Mouse (Mus musculus) MEL (cell line): ENCODE measurements around the gene Ints12. TPM values are rescaled to one million over a fixed set of nuclear protein-coding genes. Genes with fewer than 3 reads are reported as not detected.

Source experiments
- DNase-seq: peaks from one replicate; pipeline ENCODE4 v3.0.0; 2011; ENCODE audit warnings: low read depth, low spot score
- H3K27ac ChIP-seq: 2 replicates; pipeline ENCODE4 v1.5.1; 2012; ENCODE audit warnings: low read depth, mild to moderate bottlenecking, control low read depth, low read length, moderate library complexity; ENCODE audit not compliant: control insufficient read depth
- H3K27me3 ChIP-seq, 2 experiments: fragments of 150-350 bp in 1 of 2; sonication (generic) in 1 of 2; 2 replicates each; pipeline ENCODE4 v1.6.1; 2012; ENCODE audit warnings: low read length in 2 of 2, mild to moderate bottlenecking in 2 of 2, improper control_type of control experiment in 1 of 2, moderate library complexity in 1 of 2; ENCODE audit not compliant: insufficient read depth in 2 of 2, control insufficient read depth in 1 of 2
- H3K36me3 ChIP-seq, 2 experiments: 2 replicates each; pipeline ENCODE4 v1.6.1; 2012 to 2014; ENCODE audit warnings: low read length in 2 of 2, improper control_type of control experiment in 1 of 2, inconsistent platforms in 1 of 2, mild to moderate bottlenecking in 1 of 2; ENCODE audit not compliant: insufficient read depth in 2 of 2, control insufficient read depth in 1 of 2
- H3K4me1 ChIP-seq, 2 experiments: fragments of 150-350 bp in 1 of 2; sonication (generic) in 1 of 2; 2 replicates each; pipeline ENCODE4 v1.6.1; 2012; ENCODE audit warnings: low read length in 2 of 2, improper control_type of control experiment in 1 of 2, mild to moderate bottlenecking in 1 of 2; ENCODE audit not compliant: insufficient read depth in 2 of 2, control insufficient read depth in 1 of 2
- H3K4me3 ChIP-seq, 2 experiments: fragments of 150-350 bp in 1 of 2; sonication (generic) in 1 of 2; 2 replicates each; pipeline ENCODE4 v1.5.1; 2012; ENCODE audit warnings: low read depth in 2 of 2, low read length in 2 of 2, mild to moderate bottlenecking in 2 of 2, moderate library complexity in 2 of 2, control low read depth in 1 of 2, improper control_type of control experiment in 1 of 2; ENCODE audit not compliant: control insufficient read depth in 1 of 2, insufficient read depth in 1 of 2
- H3K79me2 ChIP-seq: 2 replicates; pipeline ENCODE4 v1.6.1; 2012; ENCODE audit warnings: mild to moderate bottlenecking, low read length, moderate library complexity; ENCODE audit not compliant: control insufficient read depth, poor library complexity, insufficient read depth
- H3K9ac ChIP-seq: 2 replicates; pipeline ENCODE4 v1.6.1; 2012; ENCODE audit warnings: low read depth, mild to moderate bottlenecking, control low read depth, low read length, moderate library complexity; ENCODE audit not compliant: control insufficient read depth, poor library complexity, severe bottlenecking
- H3K9me3 ChIP-seq: fragments of 150-350 bp; sonication (generic); replicated peaks from 2 replicates; pipeline ENCODE4 v1.6.1; 2012; ENCODE audit warnings: mild to moderate bottlenecking, low read length, improper control_type of control experiment, moderate library complexity; ENCODE audit not compliant: insufficient read depth
- BHLHE40 ChIP-seq: IDR thresholded peaks from 2 replicates; pipeline ENCODE4 v1.6.1; 2012; ENCODE audit warnings: low read depth, mild to moderate bottlenecking, inconsistent platforms, low read length, improper control_type of control experiment, borderline replicate concordance
- CHD2 ChIP-seq: IDR thresholded peaks from 2 replicates; pipeline ENCODE4 v1.6.1; 2011; ENCODE audit warnings: low read length, improper control_type of control experiment
- E2F4 ChIP-seq: IDR thresholded peaks from 2 replicates; pipeline ENCODE4 v1.6.1; 2011; ENCODE audit warnings: low read depth, low read length, improper control_type of control experiment, borderline replicate concordance
- ETS1 ChIP-seq: IDR thresholded peaks from 2 replicates; pipeline ENCODE4 v1.6.1; 2012; ENCODE audit warnings: low read depth, mild to moderate bottlenecking, inconsistent platforms, low read length, improper control_type of control experiment, moderate library complexity
- JUND ChIP-seq: IDR thresholded peaks from 2 replicates; pipeline ENCODE4 v1.6.1; 2011; ENCODE audit warnings: low read depth, mild to moderate bottlenecking, improper control_type of control experiment, low read length
- KAT2A ChIP-seq: conservative IDR thresholded peaks from 2 replicates; pipeline ENCODE4 v1.6.1; 2012; ENCODE audit warnings: low read depth, low read length, improper control_type of control experiment, inconsistent platforms
- MAZ ChIP-seq: IDR thresholded peaks from 2 replicates; pipeline ENCODE4 v1.6.1; 2012; ENCODE audit warnings: low read depth, mild to moderate bottlenecking, inconsistent platforms, low read length, improper control_type of control experiment
- MEF2A ChIP-seq: IDR thresholded peaks from 2 replicates; pipeline ENCODE4 v1.6.1; 2014; ENCODE audit warnings: low read depth, mild to moderate bottlenecking, inconsistent platforms, low read length, improper control_type of control experiment; ENCODE audit not compliant: poor library complexity, insufficient replicate concordance, severe bottlenecking; ENCODE audit errors: extremely low read depth
- POLR2A ChIP-seq, 2 experiments: IDR thresholded peaks; 2 replicates each; pipeline ENCODE4 v1.6.1; 2011 to 2012; ENCODE audit warnings: low read length in 2 of 2, mild to moderate bottlenecking in 2 of 2, control low read depth in 1 of 2, improper control_type of control experiment in 1 of 2, low read depth in 1 of 2, moderate library complexity in 1 of 2; ENCODE audit not compliant: control insufficient read depth in 1 of 2, insufficient read depth in 1 of 2, poor library complexity in 1 of 2
- RAD21 ChIP-seq: IDR thresholded peaks from 2 replicates; pipeline ENCODE4 v1.6.1; 2011; ENCODE audit warnings: mild to moderate bottlenecking, low read depth, low read length, improper control_type of control experiment
- RCOR1 ChIP-seq: IDR thresholded peaks from 2 replicates; pipeline ENCODE4 v1.6.1; 2012; ENCODE audit warnings: low read depth, mild to moderate bottlenecking, inconsistent platforms, low read length, improper control_type of control experiment
- TAL1 ChIP-seq: IDR thresholded peaks from 2 replicates; pipeline ENCODE4 v1.6.1; 2012; ENCODE audit warnings: mild to moderate bottlenecking, inconsistent platforms, low read length, moderate library complexity, mixed read lengths
- TBP ChIP-seq: IDR thresholded peaks from 2 replicates; pipeline ENCODE4 v1.8.0; 2011; ENCODE audit warnings: low read depth, low read length, improper control_type of control experiment
- TCF12 ChIP-seq: IDR thresholded peaks from 2 replicates; pipeline ENCODE4 v1.6.1; 2014; ENCODE audit warnings: low read depth, mild to moderate bottlenecking, inconsistent platforms, low read length, improper control_type of control experiment, moderate library complexity
- ZKSCAN1 ChIP-seq: IDR thresholded peaks from 2 replicates; pipeline ENCODE4 v1.6.1; 2012; ENCODE audit warnings: low read depth, mild to moderate bottlenecking, inconsistent platforms, low read length, improper control_type of control experiment, moderate library complexity
- ZNF384 ChIP-seq: IDR thresholded peaks from 2 replicates; pipeline ENCODE4 v1.6.1; 2012; ENCODE audit warnings: low read depth, mild to moderate bottlenecking, inconsistent platforms, low read length, improper control_type of control experiment
- polyA plus RNA-seq, 2 experiments: library from polyadenylated mRNA; stranded (reverse) in 1 of 2; unstranded in 1 of 2; fragments of >175 nt in 1 of 2; fragments of >200 nt in 1 of 2; gene quantifications; 2 replicates each; pipeline versions ENCODE4 v1.2.1 to v1.2.4; 2012; ENCODE audit warnings: low replicate concordance in 2 of 2, low read depth in 1 of 2; ENCODE audit not compliant: insufficient read length in 2 of 2, insufficient read depth in 1 of 2, missing spikeins in 1 of 2
- total RNA-seq: library from RNA; depleted of rRNA; stranded (reverse); fragments of 300-350 nt; gene quantifications from 2 replicates; pipeline ENCODE4 v1.2.3, GENCODE M21; 2012

Gene Ints12
- total and polyA plus RNA-seq, 3 experiments: 13.8 to 15.2 TPM; not detected in 1

DNA sequence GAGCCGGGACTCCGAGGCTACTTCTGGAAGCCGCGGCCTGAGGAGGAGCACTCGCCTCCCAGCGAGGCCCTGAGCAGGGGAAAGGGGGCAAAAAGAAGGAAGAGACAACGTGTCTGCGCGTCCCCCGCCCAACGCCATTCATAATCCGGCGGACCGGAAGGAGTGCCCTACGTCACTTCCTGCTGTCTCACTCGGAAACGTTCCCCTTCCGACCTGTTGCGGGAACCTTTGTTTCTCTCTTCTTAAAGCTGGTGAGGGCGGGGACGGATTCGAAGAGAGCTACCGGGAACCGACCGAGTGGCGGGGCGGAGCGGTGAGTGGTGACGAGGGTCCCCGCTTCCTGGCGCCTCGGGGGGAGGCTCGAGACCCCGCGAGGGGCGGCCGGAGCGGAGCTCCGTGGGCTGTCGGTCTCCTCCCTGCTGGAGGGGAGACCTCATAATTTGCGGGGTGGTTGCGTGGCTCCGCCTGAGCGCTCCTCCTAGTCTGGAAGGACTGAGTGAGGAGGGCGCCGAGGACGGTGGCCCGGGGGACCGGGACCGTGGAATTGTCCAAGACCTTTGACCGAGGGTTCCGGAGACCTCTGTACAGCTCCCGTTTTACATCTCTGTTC lies at the start of gene Ints12, which contains the start of gene Gstcd (continued):
- TF ChIP-seq MAZ (peak; percentile 97), TAL1 (no peak), ZKSCAN1 (no peak), ETS1 (peak; percentile 86)

DNA sequence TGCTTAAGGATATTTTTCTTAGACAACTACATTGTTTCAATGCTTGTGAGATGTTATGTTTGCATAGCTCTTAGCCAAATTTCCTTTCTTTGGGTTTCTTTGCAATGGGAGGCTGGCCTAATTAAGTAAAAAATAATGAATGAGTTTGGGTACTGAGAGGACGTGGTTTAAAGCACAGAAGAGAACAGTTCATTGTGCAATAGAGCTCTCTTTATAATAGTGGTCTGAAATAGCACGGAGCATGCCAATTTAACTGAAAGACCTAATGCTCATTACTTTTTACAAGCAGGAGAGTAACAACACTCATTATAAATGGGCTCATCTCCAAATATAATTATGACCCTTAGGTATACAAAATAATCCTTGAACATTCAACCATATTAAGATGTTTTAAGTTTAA lies 39.6 kb upstream of the Ints12 start:
- Histone ChIP-seq H3K4me3 (no peak overlapping the region), H3K4me1 (no peaks in the 10 kb centered on the region), H3K9me3 (no peaks in the 10 kb centered on the region), H3K79me2 (no peaks in the 10 kb centered on the region), H3K9ac (no peak overlapping the region), H3K27ac (no peak overlapping the region), H3K36me3 (peaks cover 0 to 5% of the 10 kb centered on the region in 2 experiments; a peak in 2 of 4 replicates), H3K27me3 (no peaks in the 10 kb centered on the region)
- no peak for DNase-seq
- TF ChIP-seq BHLHE40 (no peak), KAT2A (no peak), RCOR1 (no peak), CHD2 (no peak)

DNA sequence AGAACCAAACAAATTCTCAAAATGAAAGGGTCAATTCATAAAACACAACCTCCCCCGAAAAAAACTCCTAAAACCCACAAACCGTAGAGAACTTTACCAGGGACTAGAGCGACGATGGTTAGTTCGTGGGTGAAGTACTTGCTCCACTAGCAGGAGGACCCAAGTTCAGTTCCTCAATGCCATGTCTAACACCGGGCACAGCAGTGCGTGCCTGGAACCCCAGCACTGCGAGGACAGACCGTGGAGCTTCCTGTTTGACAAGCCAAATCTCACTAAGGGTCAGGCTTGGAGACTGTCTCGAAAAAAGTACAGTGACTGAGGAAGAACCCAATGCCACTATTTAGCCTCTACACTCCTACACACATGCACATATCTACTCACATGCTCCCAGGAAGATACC lies 16.1 kb upstream of the Ints12 start:
- no peak for DNase-seq
- Histone ChIP-seq H3K36me3 (peaks cover 2 to 21% of the 10 kb centered on the region in 2 experiments; a peak in 2 of 4 replicates), H3K4me1 (no peaks in the 10 kb centered on the region), H3K27ac (no peak overlapping the region), H3K9me3 (no peaks in the 10 kb centered on the region), H3K9ac (no peak overlapping the region), H3K27me3 (no peaks in the 10 kb centered on the region), H3K4me3 (no peak overlapping the region), H3K79me2 (peaks cover 2% of the 10 kb centered on the region; the same call in 1 of the 2 replicates)
- no peak for TF ChIP-seq BHLHE40
- no peak for TF ChIP-seq JUND
- no peak for TF ChIP-seq TBP
- no peak for TF ChIP-seq ETS1
- TF ChIP-seq RCOR1: no peak
- TF ChIP-seq ZNF384: no peak
- TF ChIP-seq ZKSCAN1: no peak
- TF ChIP-seq TCF12: no peak
- no peak for TF ChIP-seq E2F4
- TF ChIP-seq POLR2A (IDR thresholded peaks at IDR 0.05; ENCODE audit: control insufficient read depth in 1 of 2, insufficient read depth in 1 of 2, low read depth in 1 of 2, low read length in 2 of 2, poor library complexity in 1 of 2): no peak
- no peak for TF ChIP-seq TAL1
- no peak for TF ChIP-seq KAT2A
- TF ChIP-seq RAD21: no peak
- TF ChIP-seq CHD2: no peak
- TF ChIP-seq MEF2A: no peak
